Mouse (Mus musculus) liver, embryonic 14.5 days (tissue): ENCODE results near the gene Gmds. TPM values are rescaled to one million over a fixed set of nuclear protein-coding genes. Genes with fewer than 3 reads are reported as not detected.

Source experiments
- ATAC-seq: fragments of 200-750 bp; cut with Nextera tagmentation; 2 replicates; pipeline ENCODE4 v1.8.0; 2017; ENCODE audit warnings: moderate number of reproducible peaks, mild to moderate bottlenecking, moderate library complexity; ENCODE audit not compliant: insufficient read depth
- DNase-seq, 3 experiments: peaks; one replicate each; pipeline ENCODE4 v3.0.0-alpha.2; 2012 to 2013; ENCODE audit warnings: low read depth in 3 of 3, low spot score in 3 of 3
- H3K27ac ChIP-seq: fragments of 300-500 bp; sonication (generic); 2 replicates; pipeline ENCODE4 v1.5.1; 2014; ENCODE audit warnings: moderate library complexity, mild to moderate bottlenecking, control low read depth, inconsistent platforms
- H3K27me3 ChIP-seq: fragments of 300-500 bp; sonication (generic); 2 replicates; pipeline ENCODE4 v1.6.1; 2014; ENCODE audit warnings: mild to moderate bottlenecking, low read length, moderate library complexity; ENCODE audit not compliant: control insufficient read depth, insufficient read depth
- H3K36me3 ChIP-seq: fragments of 300-500 bp; sonication (generic); replicated peaks from 2 replicates; pipeline ENCODE4 v1.6.1; 2014; ENCODE audit warnings: low read depth; ENCODE audit not compliant: control insufficient read depth, insufficient read depth
- H3K4me1 ChIP-seq, 2 experiments: fragments of 200-500 bp in 1 of 2; fragments of 300-500 bp in 1 of 2; sonication (generic) in 1 of 2; replicated peaks; 2 replicates each; pipeline ENCODE4 v1.6.1; 2012 to 2014; ENCODE audit warnings: antibody characterized with exemption in 1 of 2, inconsistent platforms in 1 of 2, low read length in 1 of 2; ENCODE audit not compliant: control insufficient read depth in 2 of 2, insufficient read depth in 2 of 2
- H3K4me2 ChIP-seq: fragments of 300-500 bp; sonication (generic); 2 replicates; pipeline ENCODE4 v1.6.1; 2014; ENCODE audit warnings: low read depth, mild to moderate bottlenecking, control low read depth, moderate library complexity
- H3K4me3 ChIP-seq, 2 experiments: fragments of 200-500 bp in 1 of 2; fragments of 300-500 bp in 1 of 2; sonication (generic) in 1 of 2; 2 replicates each; pipeline ENCODE4 v1.5.1; 2012 to 2014; ENCODE audit warnings: low read depth in 2 of 2, low read length in 2 of 2, mild to moderate bottlenecking in 2 of 2, control low read depth in 1 of 2, inconsistent platforms in 1 of 2, moderate library complexity in 1 of 2; ENCODE audit not compliant: insufficient read depth in 1 of 2
- H3K9ac ChIP-seq: fragments of 300-500 bp; sonication (generic); replicated peaks from 2 replicates; pipeline ENCODE4 v1.6.1; 2014; ENCODE audit warnings: mild to moderate bottlenecking, control low read depth, moderate library complexity
- H3K9me3 ChIP-seq: fragments of 300-500 bp; sonication (generic); 2 replicates; pipeline ENCODE4 v1.6.1; 2016; ENCODE audit warnings: low read length, mixed read lengths; ENCODE audit not compliant: control insufficient read depth
- CTCF ChIP-seq: IDR thresholded peaks from 2 replicates; pipeline ENCODE4 v1.5.1; 2016; ENCODE audit warnings: antibody characterized with exemption, low read depth, control low read depth
- EP300 ChIP-seq: IDR thresholded peaks from 2 replicates; pipeline ENCODE4 v1.6.1; 2016; ENCODE audit warnings: antibody characterized with exemption, low read depth
- WGBS: fragments of 180-500 bp; shearing (Covaris S2); extraction: QIAGEN DNeasy Blood & Tissue Kit; methylation state at CpG from one replicate; pipeline ENCODE4 v1.1.7; 2014; ENCODE audit not compliant: insufficient replicate concordance; 5-methylcytosine and 5-hydroxymethylcytosine counted together
- polyA plus RNA-seq, 2 experiments: library from polyadenylated mRNA; depleted of rRNA in 1 of 2; stranded (reverse) in 1 of 2; unstranded in 1 of 2; fragments of >200 nt; fragmentation: Nextera tagmentation in 1 of 2; extraction: Ambion mirVana in 1 of 2; gene quantifications; 2 replicates each; pipeline versions ENCODE4 v1.2.1 to v1.2.3; 2012 to 2014

Gene Gmds
- polyA plus RNA-seq, 2 experiments = 3.7 to 7.4 TPM

DNA sequence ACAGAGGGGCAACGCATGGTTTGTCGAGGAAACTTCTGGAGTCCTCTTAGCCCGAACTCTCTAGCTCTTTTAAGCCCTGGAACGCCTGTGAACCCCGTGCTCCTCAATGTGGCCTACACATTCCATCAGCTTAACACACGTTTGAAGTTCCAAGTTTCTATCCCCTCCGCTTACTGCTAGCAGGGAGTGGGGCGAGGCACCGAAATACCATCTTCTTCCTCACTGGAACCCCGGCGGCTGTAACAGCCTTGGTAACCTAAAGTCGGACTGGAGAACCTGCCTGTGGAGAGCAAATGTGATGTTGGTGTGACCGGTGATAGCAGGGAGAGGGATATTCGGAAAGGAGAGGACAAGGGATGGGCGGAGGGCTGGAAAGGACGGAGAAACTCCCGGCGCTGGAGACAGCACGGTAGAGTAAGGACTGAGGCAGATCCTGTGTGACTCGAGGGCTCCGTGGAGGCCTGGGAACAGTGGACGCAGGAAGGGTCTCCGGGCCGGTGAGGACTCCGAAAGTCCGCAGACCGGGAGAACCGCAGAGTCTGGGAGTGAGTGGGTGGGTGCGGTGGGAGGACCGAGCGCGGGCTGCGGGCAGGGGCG lies 532.6 kb downstream of the Gmds start:
- 4% methylated on average over 31 of the region's 34 CpGs for WGBS
- H3K4me1 ChIP-seq = no peaks in the 10 kb centered on the region
- no peak for TF ChIP-seq EP300
- TF ChIP-seq CTCF = no peak
- no peak overlapping the region for H3K9ac ChIP-seq
- ATAC-seq (no peak), DNase-seq (no peak)
- peaks cover 96% of the 10 kb centered on the region for H3K27me3 ChIP-seq
- no peaks in the 10 kb centered on the region for H3K9me3 ChIP-seq
- no peak overlapping the region for H3K27ac ChIP-seq
- peak overlapping the region in 1 of 2 experiments; percentile 53; a peak in 2 of 4 replicates for H3K4me3 ChIP-seq
- no peaks in the 10 kb centered on the region for H3K36me3 ChIP-seq
- H3K4me2 ChIP-seq = peak overlapping the region; percentile 53

DNA sequence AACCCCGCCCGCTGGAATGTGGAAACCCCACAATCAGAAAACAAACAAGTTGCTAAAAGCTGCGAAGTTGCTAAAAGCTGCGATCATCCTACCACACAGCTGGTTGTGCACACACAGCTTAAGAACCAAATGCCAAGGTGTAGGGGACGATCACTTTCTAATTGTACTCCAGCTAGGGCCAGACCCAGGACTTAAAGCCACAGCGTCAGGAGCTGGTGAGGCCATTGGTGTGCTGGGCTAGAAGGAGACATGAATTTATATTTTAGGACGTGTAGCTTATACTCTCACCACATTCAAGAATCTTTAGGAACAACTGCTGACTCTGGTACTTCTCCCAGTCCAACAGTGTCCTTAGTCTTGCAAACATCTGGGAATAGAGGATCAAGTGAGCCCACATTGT lies 534.0 kb downstream of the Gmds start:
- no peak for DNase-seq
- ATAC-seq = no peak
- TF ChIP-seq CTCF (no peak), EP300 (no peak)

DNA sequence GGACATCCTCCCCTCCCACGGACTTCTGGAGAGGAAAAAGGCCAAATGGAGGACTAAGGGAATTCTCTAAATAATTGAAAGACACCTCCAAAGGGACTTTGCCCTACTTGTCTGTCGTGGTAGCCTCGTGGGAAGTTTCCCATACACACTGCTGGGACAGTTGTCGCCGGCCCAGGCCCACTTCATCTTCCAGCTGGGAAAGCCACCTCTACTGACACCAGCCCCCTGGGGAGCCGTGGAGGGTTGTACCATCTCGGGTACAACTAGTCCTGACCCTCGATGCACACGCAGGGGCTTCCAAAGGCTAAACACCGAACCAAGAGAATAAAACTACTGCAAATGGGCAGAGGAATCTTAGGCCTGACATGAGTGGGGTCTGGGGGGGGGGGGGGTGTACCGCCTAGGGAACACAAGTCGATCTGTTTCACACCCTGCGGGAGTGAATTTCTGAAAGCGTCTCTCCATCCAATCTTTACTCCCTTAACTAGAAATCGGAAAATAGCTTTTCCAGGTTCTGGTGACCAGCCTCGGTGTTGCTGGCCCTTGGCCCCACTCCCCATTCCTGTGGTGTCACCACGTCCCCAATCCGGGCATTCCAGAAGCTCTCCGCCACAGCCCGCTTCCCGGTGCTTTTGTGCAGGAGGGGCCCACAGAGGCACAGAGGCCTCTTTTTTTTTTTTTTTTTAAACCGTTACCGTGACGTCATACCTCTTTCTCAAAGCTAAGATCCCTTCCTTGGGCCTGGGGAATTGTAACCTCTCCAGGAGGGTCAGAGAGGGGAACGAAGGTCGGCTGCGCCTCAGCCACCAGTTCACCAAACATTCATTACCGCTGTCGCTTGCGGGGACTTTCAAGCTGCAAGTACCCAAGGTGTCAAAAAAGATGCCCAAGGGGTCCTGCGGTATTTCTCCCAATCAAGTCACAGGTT lies 535.1 kb downstream of the Gmds start:
- Histone ChIP-seq H3K9me3 (no peaks in the 10 kb centered on the region), H3K27ac (no peak overlapping the region), H3K27me3 (peaks cover 91% of the 10 kb centered on the region), H3K36me3 (no peaks in the 10 kb centered on the region), H3K4me1 (no peaks in the 10 kb centered on the region), H3K9ac (no peak overlapping the region), H3K4me3 (no peak overlapping the region), H3K4me2 (no peak overlapping the region)
- 4% methylated on average over 31 of the region's 31 CpGs for WGBS
- ATAC-seq = no peak
- no peak for DNase-seq
- TF ChIP-seq CTCF (no peak), EP300 (no peak)

More for the DNA sequence above, 534.0 kb downstream of the Gmds start:
- Histone ChIP-seq H3K9ac (no peak overlapping the region), H3K4me3 (no peak overlapping the region), H3K4me1 (no peaks in the 10 kb centered on the region), H3K9me3 (no peaks in the 10 kb centered on the region), H3K4me2 (no peak overlapping the region), H3K27ac (no peak overlapping the region), H3K27me3 (peaks cover 98% of the 10 kb centered on the region), H3K36me3 (no peaks in the 10 kb centered on the region)
- WGBS = 4% methylated on average over 7 of the region's 7 CpGs

DNA sequence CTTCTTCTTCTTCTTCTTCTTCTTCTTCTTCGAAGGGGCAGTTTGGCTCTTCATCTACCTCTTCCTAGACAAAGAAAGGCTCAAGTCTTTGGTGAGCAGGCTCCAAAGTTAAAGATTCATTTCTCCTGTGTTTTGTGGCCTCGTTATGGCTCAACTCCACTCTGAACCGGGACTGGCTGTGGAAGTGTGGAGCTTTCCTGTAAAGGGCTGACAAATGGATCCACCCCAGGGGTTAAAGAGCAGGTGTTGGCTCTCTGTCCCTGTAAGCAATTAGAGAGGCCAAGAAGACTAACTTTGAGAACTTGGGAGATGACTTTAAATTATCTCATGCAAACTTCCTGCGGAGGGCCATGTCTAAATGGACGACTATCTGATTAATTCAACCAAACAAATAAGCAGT lies 536.1 kb downstream of the Gmds start:
- H3K4me1 ChIP-seq = no peaks in the 10 kb centered on the region
- no peak overlapping the region for H3K4me2 ChIP-seq
- H3K4me3 ChIP-seq = no peak overlapping the region
- peaks cover 87% of the 10 kb centered on the region for H3K27me3 ChIP-seq
- WGBS = 5% methylated on average over 5 of the region's 5 CpGs
- H3K9ac ChIP-seq = no peak overlapping the region
- no peak for DNase-seq
- no peak for TF ChIP-seq CTCF
- TF ChIP-seq EP300 = no peak
- no peaks in the 10 kb centered on the region for H3K9me3 ChIP-seq
- no peak overlapping the region for H3K27ac ChIP-seq
- ATAC-seq = no peak
- no peaks in the 10 kb centered on the region for H3K36me3 ChIP-seq

DNA sequence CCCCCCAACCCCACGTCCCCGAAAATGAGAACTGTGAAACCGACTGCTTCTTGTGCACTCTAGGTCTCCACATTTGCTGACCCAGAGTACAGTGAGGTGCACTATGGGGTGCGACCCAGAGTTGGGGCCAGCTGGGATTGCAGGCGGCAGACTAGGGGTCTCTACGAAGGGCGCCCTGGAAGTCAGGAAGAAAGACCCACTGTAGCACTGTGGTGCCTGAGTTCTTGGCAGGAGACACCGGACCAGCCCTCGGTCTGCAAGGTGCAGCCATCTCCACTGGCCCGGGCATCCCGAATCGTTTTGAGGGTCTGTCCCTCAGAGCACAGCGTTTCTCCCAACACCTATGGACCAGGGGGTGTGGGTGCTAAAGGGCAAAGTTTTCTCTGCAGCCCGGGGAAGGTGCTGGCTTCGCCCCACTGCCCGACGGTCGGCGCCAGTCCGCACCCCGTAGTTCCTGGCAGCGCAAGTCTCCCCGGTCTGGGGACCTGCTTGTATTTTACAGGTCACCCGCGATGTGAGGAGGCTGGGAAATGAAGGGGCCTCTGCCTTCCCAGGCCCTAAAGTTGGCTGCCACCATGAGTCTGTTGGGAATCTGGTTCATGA lies 536.7 kb downstream of the Gmds start:
- Histone ChIP-seq H3K27me3 (peaks cover 80% of the 10 kb centered on the region), H3K36me3 (no peaks in the 10 kb centered on the region), H3K27ac (no peak overlapping the region), H3K9ac (no peak overlapping the region), H3K4me2 (no peak overlapping the region), H3K9me3 (no peaks in the 10 kb centered on the region), H3K4me1 (no peaks in the 10 kb centered on the region), H3K4me3 (no peak overlapping the region; a peak in 1 of 4 replicates)
- DNase-seq (no peak), ATAC-seq (no peak)
- WGBS = 2% methylated on average over 25 of the region's 25 CpGs
- TF ChIP-seq CTCF (no peak), EP300 (no peak)
